17 mouse cellular contexts compared by ENCODE assay signal in the genomic region with DNA sequence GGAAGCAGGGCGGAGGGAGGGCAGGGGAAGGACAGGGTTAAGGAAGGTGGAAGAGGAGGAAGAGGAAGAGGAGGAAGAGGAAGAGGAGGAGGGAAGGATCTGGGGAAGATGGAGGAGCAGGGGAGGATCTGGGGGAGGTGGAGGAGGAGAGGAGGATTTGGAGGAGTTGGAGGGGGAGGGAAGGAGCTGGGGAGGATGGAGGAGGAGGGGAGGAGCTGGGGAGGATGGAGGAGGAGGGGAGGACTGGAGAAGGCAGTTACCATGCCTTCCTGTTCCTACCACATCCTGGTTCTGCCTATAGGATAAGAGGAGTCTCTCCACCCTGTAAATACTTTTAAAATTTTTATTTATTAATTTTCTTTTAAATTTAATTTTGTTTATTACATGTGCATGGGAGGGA. TPM values are rescaled to one million over a fixed set of nuclear protein-coding genes. Genes with fewer than 3 reads are reported as not detected.
DNase-seq lines count a peak whose midpoint lies in the region; ATAC-seq lines count a peak whose summit lies in the region.
"Had no signal": no experiment of that assay in that cellular context is flagged by ENCODE, and none has a peak within 500 bp of the region (broad histone marks: within the 10 kb centered on the region; RNA-seq: fewer than 3 reads in every experiment).

No protein-coding gene starts in this region.

- H3K4me2 ChIP-seq in midbrain, embryonic 11.5 days = no peak overlapping the region
- no peak overlapping the region for H3K4me2 ChIP-seq in midbrain, embryonic 14.5 days (ENCODE audit: low read length)
- H3K4me2 ChIP-seq: embryonic facial prominence, embryonic 13.5 days; embryonic facial prominence, embryonic 15.5 days; forebrain, embryonic 12.5 days had no signal

- DNase-seq in heart, embryonic 10.5 days (ENCODE audit: low spot score) = no peak
- DNase-seq in heart, adult 11 months = no peak
- peak; percentile 60 for DNase-seq in midbrain, embryonic 11.5 days (ENCODE audit: low spot score, missing footprints)
- DNase-seq in midbrain, embryonic 14.5 days = no peak
- DNase-seq in embryonic facial prominence, embryonic 10.5 days (ENCODE audit: low spot score) = no peak
- DNase-seq in urinary bladder, adult 18-20 months (ENCODE audit: low spot score in 2 of 2) = no peak
- DNase-seq: adrenal gland, adult 8-10 months; adrenal gland, postnatal 14 days; adrenal gland, postnatal 36 days had no signal

- 100% methylated on average over 1 of the region's 1 CpGs for WGBS in heart, embryonic 10.5 days
- WGBS in midbrain, embryonic 11.5 days = 86% methylated on average over 1 of the region's 1 CpGs
- 82% methylated on average over 1 of the region's 1 CpGs for WGBS in midbrain, embryonic 14.5 days
- 44% methylated on average over 1 of the region's 1 CpGs for WGBS in embryonic facial prominence, embryonic 10.5 days

- H3K36me3 ChIP-seq in heart, embryonic 10.5 days = no peaks in the 10 kb centered on the region
- H3K36me3 ChIP-seq in midbrain, embryonic 11.5 days (ENCODE audit: control insufficient read depth, insufficient read depth, low read length) = no peaks in the 10 kb centered on the region
- no peaks in the 10 kb centered on the region for H3K36me3 ChIP-seq in midbrain, embryonic 14.5 days (ENCODE audit: control insufficient read depth, insufficient read depth, low read length)
- no peaks in the 10 kb centered on the region for H3K36me3 ChIP-seq in embryonic facial prominence, embryonic 10.5 days (replicated peaks)
- H3K36me3 ChIP-seq: embryonic facial prominence, embryonic 13.5 days; embryonic facial prominence, embryonic 15.5 days; forebrain, embryonic 10.5 days; forebrain, embryonic 12.5 days had no signal

- H3K9me3 ChIP-seq in heart, embryonic 10.5 days = no peaks in the 10 kb centered on the region
- H3K9me3 ChIP-seq in midbrain, embryonic 11.5 days (ENCODE audit: control insufficient read depth, low read length) = no peaks in the 10 kb centered on the region
- no peaks in the 10 kb centered on the region for H3K9me3 ChIP-seq in midbrain, embryonic 14.5 days (ENCODE audit: control insufficient read depth, low read length)
- no peaks in the 10 kb centered on the region for H3K9me3 ChIP-seq in embryonic facial prominence, embryonic 10.5 days
- H3K9me3 ChIP-seq: embryonic facial prominence, embryonic 13.5 days; embryonic facial prominence, embryonic 15.5 days; forebrain, embryonic 10.5 days; forebrain, embryonic 12.5 days had no signal

- no peak for ATAC-seq in midbrain, embryonic 11.5 days (ENCODE audit: low FRiP score)
- no peak for ATAC-seq in midbrain, embryonic 14.5 days (ENCODE audit: low FRiP score, low TSS enrichment)
- ATAC-seq: activated CD4-positive, CD25-positive, alpha-beta regulatory T cell, adult 4 months; forebrain, embryonic 14.5 days; forebrain, embryonic 16.5 days had no signal

- no peaks in the 10 kb centered on the region for H3K27me3 ChIP-seq in heart, embryonic 10.5 days (ENCODE audit: insufficient read depth, poor library complexity, severe bottlenecking)
- H3K27me3 ChIP-seq in midbrain, embryonic 11.5 days (ENCODE audit: control insufficient read depth, insufficient read depth, low read length) = no peaks in the 10 kb centered on the region
- no peaks in the 10 kb centered on the region for H3K27me3 ChIP-seq in midbrain, embryonic 14.5 days (ENCODE audit: control insufficient read depth, insufficient read depth, low read length)
- no peaks in the 10 kb centered on the region for H3K27me3 ChIP-seq in embryonic facial prominence, embryonic 10.5 days (replicated peaks; ENCODE audit: low read depth, poor library complexity, severe bottlenecking)
- H3K27me3 ChIP-seq: embryonic facial prominence, embryonic 13.5 days; embryonic facial prominence, embryonic 15.5 days had no signal

- peaks cover 33% of the 10 kb centered on the region for H3K4me1 ChIP-seq in heart, embryonic 10.5 days
- H3K4me1 ChIP-seq in midbrain, embryonic 11.5 days (ENCODE audit: control insufficient read depth, insufficient read depth, low read length) = no peaks in the 10 kb centered on the region
- H3K4me1 ChIP-seq in midbrain, embryonic 14.5 days (ENCODE audit: control insufficient read depth, insufficient read depth, low read length) = no peaks in the 10 kb centered on the region
- peaks cover 30% of the 10 kb centered on the region for H3K4me1 ChIP-seq in embryonic facial prominence, embryonic 10.5 days

- H3K4me3 ChIP-seq in heart, embryonic 10.5 days = no peak overlapping the region
- no peak overlapping the region for H3K4me3 ChIP-seq in midbrain, embryonic 11.5 days (ENCODE audit: low read depth, low read length)
- H3K4me3 ChIP-seq in midbrain, embryonic 14.5 days (replicated peaks; ENCODE audit: low read depth, low read length) = no peak overlapping the region
- H3K4me3 ChIP-seq in embryonic facial prominence, embryonic 10.5 days = no peak overlapping the region
- H3K4me3 ChIP-seq: embryonic facial prominence, embryonic 13.5 days; embryonic facial prominence, embryonic 15.5 days; erythroblast, embryonic 14.5 days; forebrain, embryonic 10.5 days; forebrain, embryonic 12.5 days had no signal

- no peak overlapping the region for H3K9ac ChIP-seq in midbrain, embryonic 11.5 days (ENCODE audit: low read length)
- H3K9ac ChIP-seq in midbrain, embryonic 14.5 days (replicated peaks; ENCODE audit: low read length) = no peak overlapping the region
- H3K9ac ChIP-seq: embryonic facial prominence, embryonic 13.5 days; embryonic facial prominence, embryonic 15.5 days; forebrain, embryonic 12.5 days had no signal

- H3K27ac ChIP-seq in heart, embryonic 10.5 days = peak overlapping the region; percentile 42; the same call in 1 of the 2 replicates
- H3K27ac ChIP-seq in midbrain, embryonic 11.5 days (ENCODE audit: low read depth, low read length) = no peak overlapping the region
- no peak overlapping the region for H3K27ac ChIP-seq in midbrain, embryonic 14.5 days (replicated peaks; ENCODE audit: low read depth, low read length)
- peak overlapping the region; percentile 24; the same call in 1 of the 2 replicates for H3K27ac ChIP-seq in embryonic facial prominence, embryonic 10.5 days (replicated peaks)
- H3K27ac ChIP-seq: embryonic facial prominence, embryonic 13.5 days; embryonic facial prominence, embryonic 15.5 days; forebrain, embryonic 10.5 days; forebrain, embryonic 12.5 days had no signal

RNA-seq across cellular contexts. Expression of a gene that starts 37.6 kb away (rescaled TPM):
- polyA plus RNA-seq in heart, embryonic 10.5 days (2016; fragmentation: Nextera tagmentation; extraction: Ambion mirVana) = 6.6 and 9.9 TPM in 2 replicates
- polyA plus RNA-seq in midbrain, embryonic 11.5 days (2014; fragmentation: Nextera tagmentation; extraction: Ambion mirVana) = 10.2 and 10.8 TPM in 2 replicates
- polyA plus RNA-seq in midbrain, embryonic 14.5 days (2014; fragmentation: Nextera tagmentation; extraction: Ambion mirVana) = 13.6 and 14.6 TPM in 2 replicates
- 10.3 and 10.8 TPM in 2 replicates for polyA plus RNA-seq in embryonic facial prominence, embryonic 10.5 days (2016; fragmentation: Nextera tagmentation; extraction: Ambion mirVana)

Comparison
In these comparisons a context has a peak if more than half of its experiments do, and no peak if none do; other contexts are left out.
1. H3K27ac ChIP-seq: peak in heart, embryonic 10.5 days (single experiment) and embryonic facial prominence, embryonic 10.5 days (single experiment); none in midbrain, embryonic 11.5 days (single experiment) and midbrain, embryonic 14.5 days (single experiment).